Mouse (Mus musculus) midbrain, embryonic 16.5 days (tissue): Measurements from ENCODE around the gene Eipr1. TPM values are rescaled to one million over a fixed set of nuclear protein-coding genes. Genes with fewer than 3 reads are reported as not detected.
A peak's percentile ranks its signal among the peaks of the same experiment; 100 is the strongest.

Experiments used
- ATAC-seq: fragments of 200-750 bp; cut with Nextera tagmentation; 2 replicates; pipeline ENCODE4 v1.8.0; 2017; ENCODE audit warnings: moderate TSS enrichment
- H3K27ac ChIP-seq: fragments of 300-500 bp; sonication (generic); 2 replicates; pipeline ENCODE4 v1.5.1; 2014; ENCODE audit warnings: mild to moderate bottlenecking, low read length, mixed read lengths
- H3K27me3 ChIP-seq: fragments of 300-500 bp; sonication (generic); 2 replicates; pipeline ENCODE4 v1.6.1; 2014; ENCODE audit warnings: low read depth, low read length, mixed read lengths; ENCODE audit not compliant: control insufficient read depth, insufficient read depth
- H3K36me3 ChIP-seq: fragments of 300-500 bp; sonication (generic); 2 replicates; pipeline ENCODE4 v1.6.1; 2014; ENCODE audit warnings: mild to moderate bottlenecking, low read length, moderate library complexity, mixed read lengths; ENCODE audit not compliant: control insufficient read depth, insufficient read depth
- H3K4me1 ChIP-seq: fragments of 300-500 bp; sonication (generic); 2 replicates; pipeline ENCODE4 v1.6.1; 2014; ENCODE audit warnings: mild to moderate bottlenecking, low read length, mixed read lengths; ENCODE audit not compliant: control insufficient read depth, insufficient read depth
- H3K4me2 ChIP-seq: fragments of 300-500 bp; sonication (generic); 2 replicates; pipeline ENCODE4 v1.6.1; 2014; ENCODE audit warnings: mild to moderate bottlenecking, low read length, mixed read lengths
- H3K4me3 ChIP-seq: fragments of 300-500 bp; sonication (generic); 2 replicates; pipeline ENCODE4 v1.5.1; 2014; ENCODE audit warnings: low read depth, mild to moderate bottlenecking, low read length, moderate library complexity, mixed read lengths
- H3K9ac ChIP-seq: fragments of 300-500 bp; sonication (generic); 2 replicates; pipeline ENCODE4 v1.6.1; 2014; ENCODE audit warnings: low read depth, low read length, mixed read lengths
- H3K9me3 ChIP-seq: fragments of 300-500 bp; sonication (generic); replicated peaks from 2 replicates; pipeline ENCODE4 v1.6.1; 2014; ENCODE audit warnings: mild to moderate bottlenecking, low read length, mixed read lengths; ENCODE audit not compliant: control insufficient read depth, poor library complexity, severe bottlenecking
- WGBS: fragments of 180-500 bp; shearing (Covaris S2); extraction: QIAGEN DNeasy Blood & Tissue Kit; methylation state at CpG from one replicate; pipeline ENCODE4 v1.1.7; 2014; 5-methylcytosine and 5-hydroxymethylcytosine counted together
- polyA plus RNA-seq: library from polyadenylated mRNA; unstranded; fragments of >200 nt; fragmentation: Nextera tagmentation; extraction: Ambion mirVana; gene quantifications from 2 replicates; pipeline ENCODE4 v1.2.1, GENCODE M21; 2015

Eipr1 gene
- polyA plus RNA-seq, 1 experiment from 2014 or later = 70.7 TPM

GRCm38 (mm10) chr12:28898307-28898706, 146.7 kb downstream of the Eipr1 start:
- H3K36me3 ChIP-seq = no peaks in the 10 kb centered on the region
- H3K4me3 ChIP-seq = no peak overlapping the region
- H3K9ac ChIP-seq = no peak overlapping the region
- ATAC-seq = no peak
- H3K27ac ChIP-seq = no peak overlapping the region
- no peak overlapping the region for H3K4me2 ChIP-seq
- H3K9me3 ChIP-seq = no peaks in the 10 kb centered on the region
- H3K4me1 ChIP-seq = no peaks in the 10 kb centered on the region
- 93% methylated on average over 6 of the region's 6 CpGs for WGBS
- no peaks in the 10 kb centered on the region for H3K27me3 ChIP-seq

- Histone ChIP-seq H3K4me2 (no peak overlapping the region), H3K4me3 (no peak overlapping the region), H3K27me3 (no peaks in the 10 kb centered on the region), H3K9ac (no peak overlapping the region), H3K4me1 (no peaks in the 10 kb centered on the region), H3K36me3 (no peaks in the 10 kb centered on the region), H3K27ac (no peak overlapping the region), H3K9me3 (no peaks in the 10 kb centered on the region)
- 58% methylated on average over 4 of the region's 4 CpGs for WGBS
- no peak for ATAC-seq
Measured at GRCm38 (mm10) chr12:28899696-28900095, 148.1 kb downstream of the Eipr1 start.

- H3K4me2 ChIP-seq = no peak overlapping the region
- H3K9me3 ChIP-seq = no peaks in the 10 kb centered on the region
- no peaks in the 10 kb centered on the region for H3K27me3 ChIP-seq
- no peak overlapping the region for H3K4me3 ChIP-seq
- H3K27ac ChIP-seq = no peak overlapping the region
- no peak overlapping the region for H3K9ac ChIP-seq
- no peak for ATAC-seq
- no peaks in the 10 kb centered on the region for H3K36me3 ChIP-seq
- no peaks in the 10 kb centered on the region for H3K4me1 ChIP-seq
- WGBS = 88% methylated on average over 4 of the region's 4 CpGs
Measured at GRCm38 (mm10) chr12:28900341-28900740, 148.7 kb downstream of the Eipr1 start.

- 80% methylated on average over 3 of the region's 3 CpGs for WGBS
Measured at GRCm38 (mm10) chr12:28902132-28902531, 150.5 kb downstream of the Eipr1 start.

GRCm38 (mm10) chr12:28903082-28903481, 151.5 kb downstream of the Eipr1 start:
- Histone ChIP-seq H3K27me3 (no peaks in the 10 kb centered on the region), H3K27ac (no peak overlapping the region), H3K36me3 (no peaks in the 10 kb centered on the region), H3K9ac (no peak overlapping the region), H3K4me1 (peaks cover 20% of the 10 kb centered on the region), H3K4me3 (no peak overlapping the region), H3K9me3 (no peaks in the 10 kb centered on the region), H3K4me2 (no peak overlapping the region)
- WGBS = 85% methylated on average over 4 of the region's 4 CpGs
- ATAC-seq = no peak

More at GRCm38 (mm10) chr12:28902132-28902531, 150.5 kb downstream of the Eipr1 start:
- Histone ChIP-seq H3K9me3 (no peaks in the 10 kb centered on the region), H3K4me3 (no peak overlapping the region), H3K4me1 (peaks cover 11% of the 10 kb centered on the region), H3K9ac (no peak overlapping the region), H3K4me2 (no peak overlapping the region), H3K36me3 (no peaks in the 10 kb centered on the region), H3K27me3 (no peaks in the 10 kb centered on the region), H3K27ac (no peak overlapping the region)
- no peak for ATAC-seq

- Histone ChIP-seq H3K4me3 (no peak overlapping the region), H3K4me1 (peaks cover 25% of the 10 kb centered on the region), H3K9me3 (no peaks in the 10 kb centered on the region), H3K27ac (no peak overlapping the region), H3K36me3 (no peaks in the 10 kb centered on the region), H3K9ac (no peak overlapping the region), H3K27me3 (no peaks in the 10 kb centered on the region), H3K4me2 (no peak overlapping the region)
- WGBS = 88% methylated on average over 6 of the region's 6 CpGs
- ATAC-seq = no peak
Measured at GRCm38 (mm10) chr12:28905486-28905885, 153.9 kb downstream of the Eipr1 start.

- Histone ChIP-seq H3K9me3 (no peaks in the 10 kb centered on the region), H3K36me3 (no peaks in the 10 kb centered on the region), H3K9ac (no peak overlapping the region), H3K27me3 (no peaks in the 10 kb centered on the region), H3K4me3 (no peak overlapping the region), H3K4me1 (peaks cover 29% of the 10 kb centered on the region), H3K27ac (no peak overlapping the region), H3K4me2 (no peak overlapping the region)
- 77% methylated on average over 1 of the region's 1 CpGs for WGBS
- ATAC-seq = no peak
Measured at GRCm38 (mm10) chr12:28906016-28906415, 154.4 kb downstream of the Eipr1 start.

GRCm38 (mm10) chr12:28906809-28907297, 155.2 kb downstream of the Eipr1 start:
- Histone ChIP-seq H3K4me3 (no peak overlapping the region), H3K9me3 (no peaks in the 10 kb centered on the region), H3K9ac (peak overlapping the region; percentile 56), H3K4me1 (peaks cover 29% of the 10 kb centered on the region), H3K27me3 (no peaks in the 10 kb centered on the region), H3K36me3 (no peaks in the 10 kb centered on the region), H3K27ac (peak overlapping the region; percentile 84), H3K4me2 (peak overlapping the region; percentile 37)
- peak; percentile 62 for ATAC-seq
- WGBS = 7% methylated on average over 7 of the region's 7 CpGs

- no peaks in the 10 kb centered on the region for H3K27me3 ChIP-seq
- H3K36me3 ChIP-seq = no peaks in the 10 kb centered on the region
- no peaks in the 10 kb centered on the region for H3K9me3 ChIP-seq
- no peak overlapping the region for H3K4me2 ChIP-seq
- no peak overlapping the region; the same call in 1 of the 2 replicates for H3K9ac ChIP-seq
- peaks cover 37% of the 10 kb centered on the region for H3K4me1 ChIP-seq
- WGBS = 21% methylated on average over 9 of the region's 9 CpGs
- H3K4me3 ChIP-seq = no peak overlapping the region
- peak overlapping the region; percentile 84 for H3K27ac ChIP-seq
- no peak for ATAC-seq
Measured at GRCm38 (mm10) chr12:28907814-28908213, 156.2 kb downstream of the Eipr1 start.
